Mouse (Mus musculus): ENCODE data around the gene Cbx1.

GRCm38 (mm10) chr11:96760042-96760441 lies 28.9 kb upstream of the Cbx1 start:
- peak; percentile 91 for TF ChIP-seq CTCF (IDR thresholded peaks at IDR 0.05; ENCODE audit: low read depth)
- TF ChIP-seq EP300 (optimal IDR thresholded peaks at IDR 0.05): no peak

Data from stomach, postnatal 0 days (tissue).